Mouse (Mus musculus) ES-E14 (cell line): ENCODE data around the gene Cby1. TPM values are rescaled to one million over a fixed set of nuclear protein-coding genes. Genes with fewer than 3 reads are reported as not detected.

Experiments used
- DNase-seq: peaks from one replicate; pipeline ENCODE4 v3.0.0-alpha.2; 2013; ENCODE audit warnings: low read depth, low spot score
- H3K27ac ChIP-seq: 2 replicates; pipeline ENCODE4 v1.5.1; 2012; ENCODE audit warnings: low read depth, mild to moderate bottlenecking, low read length, moderate library complexity, mixed read lengths; ENCODE audit not compliant: poor library complexity, insufficient read depth, severe bottlenecking
- H3K36me3 ChIP-seq: 2 replicates; pipeline ENCODE4 v1.6.1; 2012; ENCODE audit warnings: mild to moderate bottlenecking, low read length, moderate library complexity, mixed read lengths; ENCODE audit not compliant: control insufficient read depth, poor library complexity, insufficient read depth, severe bottlenecking
- H3K4me1 ChIP-seq, 2 experiments: fragments of 150-350 bp in 1 of 2; sonication (generic) in 1 of 2; 2 replicates each; pipeline ENCODE4 v1.6.1; 2012; ENCODE audit warnings: low read length in 2 of 2, mild to moderate bottlenecking in 1 of 2, mixed read lengths in 1 of 2; ENCODE audit not compliant: control insufficient read depth in 2 of 2, insufficient read depth in 2 of 2, poor library complexity in 1 of 2
- H3K4me3 ChIP-seq, 2 experiments: fragments of 150-350 bp in 1 of 2; sonication (generic) in 1 of 2; 2 replicates each; pipeline ENCODE4 v1.5.1; 2012; ENCODE audit warnings: low read length in 2 of 2, low read depth in 1 of 2, mild to moderate bottlenecking in 1 of 2, mixed read lengths in 1 of 2; ENCODE audit not compliant: insufficient read depth in 1 of 2, poor library complexity in 1 of 2, severe bottlenecking in 1 of 2
- H3K9ac ChIP-seq: 2 replicates; pipeline ENCODE4 v1.6.1; 2012; ENCODE audit warnings: low read depth, mild to moderate bottlenecking, low read length, mixed read lengths; ENCODE audit not compliant: poor library complexity, insufficient read depth, severe bottlenecking
- H3K9me3 ChIP-seq: fragments of 150-350 bp; sonication (generic); 2 replicates; pipeline ENCODE4 v1.6.1; 2012; ENCODE audit warnings: low read depth, mild to moderate bottlenecking, low read length; ENCODE audit not compliant: control insufficient read depth, insufficient read depth
- CHD2 ChIP-seq: IDR thresholded peaks from 2 replicates; pipeline ENCODE4 v1.6.1; 2014; ENCODE audit warnings: mild to moderate bottlenecking, low read depth, low read length, inconsistent platforms
- HCFC1 ChIP-seq: IDR thresholded peaks from 2 replicates; pipeline ENCODE4 v1.6.1; 2012; ENCODE audit warnings: low read length, inconsistent platforms, borderline replicate concordance; ENCODE audit not compliant: insufficient read depth
- MAFK ChIP-seq: IDR thresholded peaks from 2 replicates; pipeline ENCODE4 v1.6.1; 2014; ENCODE audit warnings: mild to moderate bottlenecking, low read depth, low read length, inconsistent platforms; ENCODE audit not compliant: insufficient read depth
- ZC3H11A ChIP-seq: IDR thresholded peaks from 2 replicates; pipeline ENCODE4 v1.6.1; 2012; ENCODE audit warnings: low read depth, mild to moderate bottlenecking, inconsistent platforms, low read length, borderline replicate concordance
- ZNF384 ChIP-seq: IDR thresholded peaks from 2 replicates; pipeline ENCODE4 v1.6.1; 2012; ENCODE audit warnings: low read depth, low read length, inconsistent platforms
- in situ Hi-C, 2 experiments: fragments of 600-800 bp; cut with MboI; formaldehyde crosslinking; loops; one replicate each; pipeline ENCODE4 v1.15.1; 2025; ENCODE audit warnings: low sequenced_read_pairs in 2 of 2, inconsistent platforms in 1 of 2; ENCODE audit not compliant: unreplicated experiment in 2 of 2
- total RNA-seq: library from RNA; depleted of rRNA; stranded (reverse); fragments of 300-350 nt; gene quantifications from 2 replicates; pipeline ENCODE4 v1.2.3, GENCODE M21; 2012

The Cby1 gene
- total RNA-seq, 1 experiment = 29.5 TPM

- DNase-seq = no peak
- Histone ChIP-seq H3K27ac (no peak overlapping the region), H3K9ac (peak overlapping the region; percentile 74; the same call in 1 of the 2 replicates), H3K4me1 (peaks cover 2 to 12% of the 10 kb centered on the region in 2 experiments; a peak in 1 of 4 replicates), H3K36me3 (no peaks in the 10 kb centered on the region), H3K9me3 (no peaks in the 10 kb centered on the region), H3K4me3 (peak overlapping the region; percentile 68 to 96)
- 0 out of 2 replicates have a peak, but pooled peaks have one; percentile 6 for TF ChIP-seq HCFC1
- no peak for TF ChIP-seq CHD2
- TF ChIP-seq ZNF384 = no peak
- in situ Hi-C loops = no loop called here
Observed at GRCm38 (mm10) chr15:79688268-79688956, 29.4 kb downstream of the Cby1 start.

DNA sequence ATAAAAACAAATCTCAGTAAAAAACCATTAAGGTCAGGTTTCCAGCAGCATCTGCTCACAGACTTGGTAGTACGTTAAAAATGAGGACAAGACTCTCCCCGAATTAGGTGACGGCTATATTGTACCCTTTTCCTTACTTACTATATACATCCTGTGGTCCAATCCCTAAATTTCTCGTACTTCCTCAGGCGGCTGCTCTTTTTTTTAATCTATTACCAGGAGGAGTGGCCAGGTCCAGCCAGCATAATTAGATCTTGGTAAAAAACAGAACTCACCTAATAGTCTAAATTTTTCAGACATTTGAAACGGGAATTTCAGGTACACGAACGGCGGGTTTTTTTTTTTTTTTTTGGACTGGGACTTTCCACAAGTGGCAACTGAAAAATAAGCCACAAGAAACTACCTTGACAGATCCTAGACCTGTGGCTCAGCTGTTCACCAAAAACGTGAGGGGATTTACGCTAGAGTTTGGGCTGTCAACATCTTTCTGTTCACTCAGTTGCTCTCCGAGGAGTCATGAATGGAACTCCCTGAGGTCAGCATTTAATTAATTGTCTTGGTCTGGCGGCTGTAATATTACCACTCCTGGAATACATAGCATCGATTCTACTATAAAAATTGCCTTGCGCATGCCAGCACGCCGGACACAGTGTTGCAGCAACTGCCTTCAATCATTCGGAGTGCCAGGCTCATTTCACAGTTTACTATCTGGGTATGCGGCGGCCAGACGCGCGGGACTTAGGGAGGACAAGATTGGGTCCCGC lies 30.8 kb downstream of the Cby1 start:
- H3K36me3 ChIP-seq = peaks cover 6% of the 10 kb centered on the region; the same call in 1 of the 2 replicates
- in situ Hi-C loops = no loop called here
- no peak for TF ChIP-seq ZC3H11A
- peak; percentile 17; the same call in 1 of the 2 replicates for TF ChIP-seq ZNF384
- TF ChIP-seq MAFK = peak; percentile 86
- DNase-seq = no peak
- peak overlapping the region; percentile 64; the same call in 1 of the 2 replicates for H3K9ac ChIP-seq
- H3K4me3 ChIP-seq = peak overlapping the region; percentile 51 to 70
- peaks cover 2 to 9% of the 10 kb centered on the region in 2 experiments; a peak in 1 of 4 replicates for H3K4me1 ChIP-seq
- H3K9me3 ChIP-seq = no peaks in the 10 kb centered on the region
- H3K27ac ChIP-seq = no peak overlapping the region

DNA sequence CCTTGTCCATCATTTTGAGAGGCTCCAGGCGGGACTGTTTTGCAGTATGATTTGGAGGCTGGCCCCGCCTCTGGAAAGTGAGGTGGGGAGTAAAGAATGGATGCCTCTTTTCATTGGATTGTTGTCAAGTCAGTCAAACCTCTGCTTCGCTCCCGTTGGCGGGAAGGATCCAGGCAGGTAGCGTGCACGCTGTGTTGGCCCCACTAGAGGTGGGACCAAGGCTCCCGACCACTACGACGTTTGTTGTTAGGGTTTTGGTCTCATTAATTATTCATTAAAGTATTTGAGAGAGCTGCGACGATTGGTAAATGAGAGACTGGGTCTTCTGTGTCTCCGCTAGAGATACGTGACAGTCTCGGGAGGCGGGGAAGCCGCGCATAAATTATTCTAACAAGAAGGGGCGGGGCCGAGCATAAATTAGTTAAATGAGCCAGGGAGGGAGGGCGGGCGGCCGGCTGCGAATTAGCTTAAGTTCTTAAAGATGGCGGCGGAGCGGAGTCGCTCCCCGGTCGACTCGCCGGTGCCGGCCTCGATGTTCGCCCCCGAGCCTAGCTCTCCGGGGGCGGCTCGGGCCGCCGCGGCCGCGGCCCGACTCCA lies 31.5 kb downstream of the Cby1 start, which contains the start of gene Gtpbp1:
TSS of gene Gtpbp1 (plus strand) at position 420 of the 597 bp plus-strand sequence.
- TF ChIP-seq MAFK (no peak), HCFC1 (no peak), CHD2 (peak; percentile 92), ZC3H11A (no peak)
- in situ Hi-C loops = no loop called here
- H3K9ac ChIP-seq = peak within 1 kb of the TSS; percentile 95
- H3K4me1 ChIP-seq = peaks cover 2 to 7% of the 10 kb centered on the region in 2 experiments; a peak in 1 of 4 replicates
- peak within 1 kb of the TSS; percentile 94 to 96 for H3K4me3 ChIP-seq
- peak; percentile 100 for DNase-seq
- H3K27ac ChIP-seq = 0 out of 2 replicates have a peak within 1 kb of the TSS, but pooled peaks have one; percentile 1
- no peaks in the 10 kb centered on the region for H3K9me3 ChIP-seq
- H3K36me3 ChIP-seq = peaks cover 6% of the 10 kb centered on the region; the same call in 1 of the 2 replicates

DNA sequence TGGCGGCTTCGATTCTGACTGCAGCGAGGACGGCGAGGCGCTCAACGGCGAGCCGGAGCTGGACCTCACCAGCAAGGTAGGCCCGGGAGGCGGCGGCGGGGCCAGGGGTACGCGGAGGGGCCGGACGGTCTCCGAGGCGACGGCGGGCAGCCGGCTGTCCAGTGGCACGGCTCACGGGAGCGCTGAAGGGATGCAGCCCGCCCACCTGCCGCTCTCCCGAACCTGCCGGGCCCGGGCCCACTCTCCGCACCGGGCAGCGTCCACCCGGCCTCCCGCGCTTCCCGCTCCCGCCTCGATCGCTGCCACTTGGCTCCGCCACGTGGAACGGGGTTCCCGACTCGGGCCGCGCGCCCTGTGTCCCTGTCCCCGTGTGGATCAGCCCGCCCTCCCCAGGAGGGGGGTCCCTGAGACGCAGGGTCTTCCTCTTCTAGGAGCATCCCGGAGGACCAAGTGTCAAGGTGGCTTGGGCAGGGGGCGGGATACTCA lies 32.1 kb downstream of the Cby1 start:
- Histone ChIP-seq H3K9ac (peak overlapping the region; percentile 95), H3K27ac (0 out of 2 replicates have a peak overlapping the region, but pooled peaks have one; percentile 1), H3K36me3 (peaks cover 6% of the 10 kb centered on the region; the same call in 1 of the 2 replicates), H3K4me1 (peaks cover 2 to 7% of the 10 kb centered on the region in 2 experiments; a peak in 1 of 4 replicates), H3K4me3 (peak overlapping the region; percentile 94 to 96), H3K9me3 (no peaks in the 10 kb centered on the region)
- TF ChIP-seq HCFC1 (no peak), ZC3H11A (no peak), ZNF384 (no peak), MAFK (no peak), CHD2 (no peak)
- DNase-seq = no peak
- in situ Hi-C loops = no loop called here
